Mouse (Mus musculus) liver, adult 2 months (tissue): ENCODE results near the gene Zfp462.

Experiments used
- CTCF ChIP-seq: fragments of 200-500 bp; IDR thresholded peaks from 2 replicates; pipeline ENCODE4 v1.5.1; 2011; ENCODE audit warnings: low read depth, low read length, control low read depth
- POLR2A ChIP-seq: fragments of 200-500 bp; IDR thresholded peaks from 2 replicates; pipeline ENCODE4 v1.6.1; 2011; ENCODE audit warnings: low read length, control low read depth; ENCODE audit not compliant: insufficient read depth; ENCODE audit errors: extremely low read depth

- TF ChIP-seq CTCF: no peak
- no peak for TF ChIP-seq POLR2A
These were observed 180.3 kb downstream of the Zfp462 start for GRCm38 (mm10) chr4:55125048-55125737.
